Mouse (Mus musculus) cerebellum, adult 11-12 months (tissue): ENCODE data around the gene Rwdd2a.

Experiments used
- DNase-seq: peaks from one replicate; pipeline ENCODE4 v3.0.0; 2022

The Rwdd2a gene

GRCm38 (mm10) chr9:86571540-86572135 lies at the start of gene Rwdd2a, which contains the start of gene Pgm3:
Gene Rwdd2a, plus strand, starts transcription at chr9:86571991.
Gene Pgm3, minus strand, starts transcription at chr9:86571842.
- DNase-seq, result peak; percentile 96

- DNase-seq, result no peak
Observed at GRCm38 (mm10) chr9:86522335-86522734, 49.5 kb upstream of the Rwdd2a start.

- no peak for DNase-seq
Observed at GRCm38 (mm10) chr9:86525600-86525999, 46.2 kb upstream of the Rwdd2a start.

- DNase-seq, result no peak
Observed at GRCm38 (mm10) chr9:86534071-86534470, 37.7 kb upstream of the Rwdd2a start.

- DNase-seq, result no peak
Observed at GRCm38 (mm10) chr9:86543451-86543850, 28.3 kb upstream of the Rwdd2a start.

GRCm38 (mm10) chr9:86544559-86544958 lies 27.2 kb upstream of the Rwdd2a start:
- no peak for DNase-seq

GRCm38 (mm10) chr9:86549637-86550162 lies 22.1 kb upstream of the Rwdd2a start:
- no peak for DNase-seq

- DNase-seq, result no peak
Observed at GRCm38 (mm10) chr9:86550717-86551116, 21.1 kb upstream of the Rwdd2a start.

GRCm38 (mm10) chr9:86553886-86554285 lies 17.9 kb upstream of the Rwdd2a start:
- DNase-seq, result no peak

GRCm38 (mm10) chr9:86554641-86555040 lies 17.1 kb upstream of the Rwdd2a start:
- no peak for DNase-seq

- DNase-seq, result no peak
Observed at GRCm38 (mm10) chr9:86560543-86560942, 11.2 kb upstream of the Rwdd2a start.

- DNase-seq, result no peak
Observed at GRCm38 (mm10) chr9:86569314-86569910, 2.4 kb upstream of the Rwdd2a start.

- peak; percentile 29 for DNase-seq
Observed at GRCm38 (mm10) chr9:86570261-86570890, 1.4 kb upstream of the Rwdd2a start.

GRCm38 (mm10) chr9:86570946-86571345 lies 845 bp upstream of the Rwdd2a start:
- no peak for DNase-seq

- no peak for DNase-seq
Observed at GRCm38 (mm10) chr9:86572196-86572595, 405 bp downstream of the Rwdd2a start.

- DNase-seq, result peak; percentile 75
Observed at GRCm38 (mm10) chr9:86572636-86573291, 973 bp downstream of the Rwdd2a start.

GRCm38 (mm10) chr9:86573616-86574303 lies 2.0 kb downstream of the Rwdd2a start:
- DNase-seq, result no peak

GRCm38 (mm10) chr9:86575178-86575577 lies 3.4 kb downstream of the Rwdd2a start:
- no peak for DNase-seq

- DNase-seq, result no peak
Observed at GRCm38 (mm10) chr9:86579657-86580056, 7.9 kb downstream of the Rwdd2a start.

GRCm38 (mm10) chr9:86583740-86584139 lies 11.9 kb downstream of the Rwdd2a start:
- peak; percentile 40 for DNase-seq

- no peak for DNase-seq
Observed at GRCm38 (mm10) chr9:86587019-86587795, 15.4 kb downstream of the Rwdd2a start.
